Mouse (Mus musculus): ENCODE results near the gene Gm498. TPM values are rescaled to one million over a fixed set of nuclear protein-coding genes. Genes with fewer than 3 reads are reported as not detected.

Gm498 gene
- polyA plus RNA-seq (2017; shearing (Covaris generic)), result not detected

DNA sequence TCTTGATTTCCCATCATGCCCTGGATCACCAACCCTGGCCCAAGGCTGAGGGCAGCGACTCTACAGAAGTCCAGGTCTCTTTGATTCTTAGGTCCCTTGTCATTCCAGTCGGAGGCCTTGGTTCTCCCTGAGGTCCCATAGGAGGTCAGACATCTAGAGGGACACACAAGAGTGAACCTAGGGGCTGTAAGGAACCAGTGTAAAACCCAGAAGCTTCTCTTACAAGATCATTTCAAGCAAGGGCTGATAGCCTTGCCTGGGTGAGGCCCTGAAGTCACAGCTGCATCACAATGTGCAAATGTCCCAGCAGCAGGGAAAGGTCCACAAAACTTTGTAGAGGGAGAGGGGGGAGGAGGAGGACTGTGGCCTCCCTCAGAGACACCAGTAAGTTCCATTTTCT lies at the start of gene Gm498:
Gm498 (plus strand) TSS at position 301 of the 400 bp plus-strand sequence.

DNA sequence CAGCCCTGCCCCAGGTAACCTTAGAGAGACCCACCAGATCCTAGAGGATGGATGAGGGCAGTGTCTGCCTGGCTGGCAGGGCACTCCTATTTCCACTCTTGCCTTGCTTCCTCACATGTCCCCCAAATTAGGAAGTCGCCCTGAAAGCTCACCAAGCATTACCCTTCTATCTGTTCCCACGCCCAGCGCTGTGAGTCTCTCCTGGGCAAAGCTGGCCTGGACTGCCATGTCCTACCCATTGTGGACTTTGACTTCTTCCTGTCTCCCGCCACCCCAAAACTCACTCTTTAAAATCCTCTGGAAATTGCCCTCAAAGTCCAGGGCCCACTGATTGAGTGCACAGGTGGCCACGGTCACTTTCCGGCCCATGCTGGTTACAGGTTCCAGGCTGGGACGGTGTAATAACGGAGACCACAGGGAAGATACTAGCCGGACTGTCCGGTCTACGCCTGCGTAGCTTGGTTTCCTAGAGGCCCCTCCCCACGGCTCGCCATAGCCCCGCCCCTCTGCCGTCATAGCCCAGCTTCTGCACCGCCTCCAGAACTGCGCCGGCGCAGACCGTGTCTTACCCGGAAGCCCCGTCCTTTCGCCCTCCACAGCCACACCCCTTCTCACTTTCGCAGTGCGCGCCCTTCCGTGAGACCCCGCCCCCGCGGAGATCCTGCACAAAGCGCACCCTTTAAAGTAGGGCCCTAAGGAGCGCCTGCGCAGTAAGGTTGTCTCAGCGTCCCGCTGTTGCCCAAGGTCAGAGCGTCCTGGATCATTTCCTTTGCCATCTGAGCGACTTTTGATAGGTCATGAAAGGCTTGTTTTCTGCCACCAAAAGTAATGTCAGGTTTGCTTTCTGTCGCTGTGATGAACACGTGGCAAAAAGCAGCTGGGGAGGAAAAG lies 44.0 kb upstream of the Gm498 start, which contains the start of the genes Nadsyn1 and Dhcr7:
Nadsyn1 (minus strand) TSS at position 475 of the 891 bp plus-strand sequence.
Dhcr7 (plus strand) TSS at position 771 of the 891 bp plus-strand sequence.

Other genes with a start within 250 kb of the Gm498 start
- gene Tnfrsf26, start 238.1 kb upstream of the Gm498 start, polyA plus RNA-seq (2017; shearing (Covaris generic)), result 24.0 TPM
- gene Tnfrsf22, start 217.2 kb upstream of the Gm498 start, polyA plus RNA-seq (2017; shearing (Covaris generic)), result 22.3 TPM
- gene Tnfrsf23, start 181.0 kb upstream of the Gm498 start, polyA plus RNA-seq (2017; shearing (Covaris generic)), result 2.5 TPM
- gene Osbpl5, start 109.9 kb upstream of the Gm498 start, polyA plus RNA-seq (2017; shearing (Covaris generic)), result 21.2 TPM
- gene Mrgprg, start 99.8 kb upstream of the Gm498 start, polyA plus RNA-seq (2017; shearing (Covaris generic)), result not detected
- gene Mrgpre, start 82.3 kb upstream of the Gm498 start, polyA plus RNA-seq (2017; shearing (Covaris generic)), result 7.4 TPM
- gene Nadsyn1, start 44.0 kb upstream of the Gm498 start, polyA plus RNA-seq (2017; shearing (Covaris generic)), result 17.7 TPM
- gene Dhcr7, start 43.7 kb upstream of the Gm498 start, polyA plus RNA-seq (2017; shearing (Covaris generic)), result 33.4 TPM
- gene Shank2, start 135.1 kb downstream of the Gm498 start, polyA plus RNA-seq (2017; shearing (Covaris generic)), result not detected

All from CD4-positive, CD25-positive, alpha-beta regulatory T cell (primary cell).